Mouse (Mus musculus): ENCODE results near the gene Jaml.

DNA sequence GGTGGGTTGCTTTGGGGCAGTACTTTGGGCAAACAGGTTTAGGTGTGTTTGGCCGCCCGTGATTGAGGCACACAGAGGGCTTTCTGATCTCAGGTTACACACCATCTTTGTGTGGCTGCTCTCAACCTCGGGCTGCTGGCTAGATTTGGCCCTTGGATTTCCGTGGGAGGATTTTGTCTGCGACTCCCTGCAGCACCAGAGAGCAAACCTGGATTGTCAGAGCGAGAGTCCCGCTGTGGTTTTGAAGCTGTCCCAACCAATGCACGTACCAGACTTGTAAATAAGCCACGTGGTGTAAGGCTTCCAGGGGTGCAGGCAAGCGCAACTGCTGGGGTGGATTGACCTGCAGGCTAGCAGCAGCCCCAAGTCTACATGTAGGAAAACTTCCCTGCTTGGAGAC lies 36.0 kb upstream of the Jaml start:
- TF ChIP-seq POLR2A (IDR thresholded peaks at IDR 0.05; ENCODE audit: low read depth, low read length) (no peak), CTCF (conservative IDR thresholded peaks at IDR 0.05; ENCODE audit: insufficient read depth, insufficient read length, low read depth, low read length) (no peak)

Measured in kidney, adult 2 months (tissue).